Mouse (Mus musculus): ENCODE data around the gene Pnmal1. TPM values are rescaled to one million over a fixed set of nuclear protein-coding genes. Genes with fewer than 3 reads are reported as not detected.
A peak's percentile ranks its signal among the peaks of the same experiment; 100 is the strongest.

The Pnmal1 gene
- polyA plus RNA-seq, 1 experiment from 2014 or later = 1.8 TPM

- ATAC-seq (ENCODE audit: low FRiP score, low TSS enrichment) (no peak), DNase-seq (ENCODE audit: low spot score) (no peak)
- H3K27ac ChIP-seq (replicated peaks) = no peak overlapping the region
- H3K36me3 ChIP-seq (ENCODE audit: control insufficient read depth, insufficient read depth, low read length) = no peaks in the 10 kb centered on the region
- H3K4me1 ChIP-seq (replicated peaks; ENCODE audit: control insufficient read depth, insufficient read depth) = no peaks in the 10 kb centered on the region
- H3K27me3 ChIP-seq (ENCODE audit: control insufficient read depth, insufficient read depth, low read length) = no peaks in the 10 kb centered on the region
- no peak overlapping the region for H3K9ac ChIP-seq (ENCODE audit: low read length)
- WGBS = 53% methylated on average over 8 of the region's 8 CpGs
- TF ChIP-seq CTCF (IDR thresholded peaks at IDR 0.05; ENCODE audit: low read depth) (no peak), EP300 (optimal IDR thresholded peaks at IDR 0.05) (no peak)
- no peak overlapping the region for H3K4me2 ChIP-seq (replicated peaks; ENCODE audit: low read depth)
- no peaks in the 10 kb centered on the region for H3K9me3 ChIP-seq (ENCODE audit: control insufficient read depth, low read length)
- H3K4me3 ChIP-seq (ENCODE audit: low read depth, low read length) = no peak overlapping the region
These were observed 16.8 kb downstream of the Pnmal1 start for GRCm38 (mm10) chr7:16976298-16976697.

DNA sequence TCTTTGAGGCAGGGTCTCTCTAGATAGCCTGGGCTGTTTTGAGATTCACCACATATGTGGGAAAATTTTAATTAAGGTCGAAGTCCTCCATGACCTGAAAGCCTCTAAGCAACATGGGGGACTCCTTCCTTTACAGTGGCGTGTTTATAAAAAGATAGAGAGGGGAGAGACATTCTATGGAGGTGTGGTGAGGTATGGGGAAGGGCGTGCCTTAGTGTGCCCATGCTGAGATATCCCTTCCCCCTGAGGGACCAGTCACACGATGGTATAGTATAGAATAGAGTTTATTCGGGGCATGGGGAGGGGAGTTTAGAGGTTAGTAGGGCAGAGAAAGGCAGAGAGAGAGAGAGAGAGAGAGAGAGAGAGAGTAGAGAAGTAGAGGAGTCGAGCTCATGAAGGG, 18.7 kb downstream of the Pnmal1 start:
- no peaks in the 10 kb centered on the region for H3K9me3 ChIP-seq (ENCODE audit: control insufficient read depth, low read length)
- no peak for DNase-seq (ENCODE audit: low spot score)
- H3K4me3 ChIP-seq (ENCODE audit: low read depth, low read length) = no peak overlapping the region
- no peak overlapping the region for H3K27ac ChIP-seq (replicated peaks)
- H3K9ac ChIP-seq (ENCODE audit: low read length) = no peak overlapping the region
- ATAC-seq (ENCODE audit: low FRiP score, low TSS enrichment) = no peak
- TF ChIP-seq EP300 (optimal IDR thresholded peaks at IDR 0.05) (no peak), CTCF (IDR thresholded peaks at IDR 0.05; ENCODE audit: low read depth) (no peak)
- H3K36me3 ChIP-seq (ENCODE audit: control insufficient read depth, insufficient read depth, low read length) = no peaks in the 10 kb centered on the region
- H3K4me2 ChIP-seq (replicated peaks; ENCODE audit: low read depth) = no peak overlapping the region
- no peaks in the 10 kb centered on the region for H3K4me1 ChIP-seq (replicated peaks; ENCODE audit: control insufficient read depth, insufficient read depth)
- no peaks in the 10 kb centered on the region for H3K27me3 ChIP-seq (ENCODE audit: control insufficient read depth, insufficient read depth, low read length)
- 63% methylated on average over 6 of the region's 6 CpGs for WGBS

- Histone ChIP-seq H3K4me3 (ENCODE audit: low read depth, low read length) (no peak overlapping the region), H3K9ac (ENCODE audit: low read length) (no peak overlapping the region), H3K4me1 (replicated peaks; ENCODE audit: control insufficient read depth, insufficient read depth) (no peaks in the 10 kb centered on the region), H3K36me3 (ENCODE audit: control insufficient read depth, insufficient read depth, low read length) (no peaks in the 10 kb centered on the region), H3K27me3 (ENCODE audit: control insufficient read depth, insufficient read depth, low read length) (no peaks in the 10 kb centered on the region), H3K9me3 (ENCODE audit: control insufficient read depth, low read length) (no peaks in the 10 kb centered on the region), H3K4me2 (replicated peaks; ENCODE audit: low read depth) (no peak overlapping the region), H3K27ac (replicated peaks) (no peak overlapping the region)
- TF ChIP-seq EP300 (optimal IDR thresholded peaks at IDR 0.05) = no peak
- TF ChIP-seq CTCF (IDR thresholded peaks at IDR 0.05; ENCODE audit: low read depth) = no peak
- DNase-seq (ENCODE audit: low spot score) = no peak
- 82% methylated on average over 3 of the region's 3 CpGs for WGBS
- no peak for ATAC-seq (ENCODE audit: low FRiP score, low TSS enrichment)
These were observed 19.1 kb downstream of the Pnmal1 start for GRCm38 (mm10) chr7:16978593-16978992.

GRCm38 (mm10) chr7:16980348-16980747, 20.9 kb downstream of the Pnmal1 start:
- TF ChIP-seq CTCF (IDR thresholded peaks at IDR 0.05; ENCODE audit: low read depth) (no peak), EP300 (optimal IDR thresholded peaks at IDR 0.05) (no peak)
- no peak overlapping the region for H3K9ac ChIP-seq (ENCODE audit: low read length)
- H3K27me3 ChIP-seq (ENCODE audit: control insufficient read depth, insufficient read depth, low read length) = no peaks in the 10 kb centered on the region
- no peaks in the 10 kb centered on the region for H3K4me1 ChIP-seq (replicated peaks; ENCODE audit: control insufficient read depth, insufficient read depth)
- no peaks in the 10 kb centered on the region for H3K36me3 ChIP-seq (ENCODE audit: control insufficient read depth, insufficient read depth, low read length)
- peak overlapping the region; percentile 35; the same call in 1 of the 2 replicates for H3K27ac ChIP-seq (replicated peaks)
- DNase-seq (ENCODE audit: low spot score) (peak; percentile 47), ATAC-seq (ENCODE audit: low FRiP score, low TSS enrichment) (peak; percentile 64; the same call in 1 of the 2 replicates)
- no peaks in the 10 kb centered on the region for H3K9me3 ChIP-seq (ENCODE audit: control insufficient read depth, low read length)
- H3K4me3 ChIP-seq (ENCODE audit: low read depth, low read length) = peak overlapping the region; percentile 12; the same call in 1 of the 2 replicates
- under 1% methylated on average over 12 of the region's 12 CpGs for WGBS
- H3K4me2 ChIP-seq (replicated peaks; ENCODE audit: low read depth) = peak overlapping the region; percentile 46

DNA sequence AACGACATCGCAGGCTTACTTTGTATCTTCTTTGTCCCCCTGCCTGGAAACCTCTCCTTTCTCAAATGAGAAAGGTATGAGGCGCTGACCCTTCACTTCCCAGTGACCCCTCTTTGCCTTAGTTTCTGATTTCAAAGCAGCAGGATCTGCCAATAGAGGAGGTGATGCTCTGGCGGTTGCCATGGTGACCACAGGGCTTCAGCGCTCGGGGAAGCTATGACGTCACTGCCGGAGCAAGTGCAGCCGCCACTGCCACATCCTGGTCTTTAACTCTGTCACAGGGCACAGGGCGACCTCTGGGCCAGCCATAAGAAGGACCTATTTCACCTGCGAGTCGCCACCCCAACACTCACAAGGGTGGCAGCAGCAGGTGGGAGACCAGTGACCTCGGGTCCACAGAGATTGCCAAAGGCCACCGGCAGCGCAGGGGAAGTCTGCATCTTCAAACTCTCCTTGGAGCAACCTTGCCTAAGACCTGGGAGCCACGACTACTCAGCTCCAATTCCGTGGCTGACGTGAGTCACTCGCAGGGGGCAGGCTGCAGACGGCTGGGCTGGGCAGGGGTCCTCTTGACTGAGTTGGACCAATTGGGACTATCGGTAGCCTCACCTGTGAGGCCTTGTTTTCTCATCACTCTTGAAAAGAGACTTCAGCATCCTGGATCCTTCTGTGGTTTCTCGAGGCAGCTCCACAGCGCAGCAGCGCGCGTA, 23.5 kb downstream of the Pnmal1 start, which contains the start of gene Gm42372:
Gene Gm42372 (plus strand): TSS at position 228 of the 710 bp plus-strand sequence.
- Histone ChIP-seq H3K27me3 (ENCODE audit: control insufficient read depth, insufficient read depth, low read length) (no peaks in the 10 kb centered on the region), H3K9me3 (ENCODE audit: control insufficient read depth, low read length) (no peaks in the 10 kb centered on the region), H3K4me3 (ENCODE audit: low read depth, low read length) (no peak within 1 kb of the TSS), H3K9ac (ENCODE audit: low read length) (no peak within 1 kb of the TSS), H3K4me2 (replicated peaks; ENCODE audit: low read depth) (no peak within 1 kb of the TSS), H3K36me3 (ENCODE audit: control insufficient read depth, insufficient read depth, low read length) (no peaks in the 10 kb centered on the region), H3K27ac (replicated peaks) (no peak within 1 kb of the TSS), H3K4me1 (replicated peaks; ENCODE audit: control insufficient read depth, insufficient read depth) (no peaks in the 10 kb centered on the region)
- ATAC-seq (ENCODE audit: low FRiP score, low TSS enrichment) (no peak), DNase-seq (ENCODE audit: low spot score) (peak; percentile 37)
- TF ChIP-seq EP300 (optimal IDR thresholded peaks at IDR 0.05) (no peak), CTCF (IDR thresholded peaks at IDR 0.05; ENCODE audit: low read depth) (no peak)
- WGBS = 35% methylated on average over 26 of the region's 26 CpGs

DNA sequence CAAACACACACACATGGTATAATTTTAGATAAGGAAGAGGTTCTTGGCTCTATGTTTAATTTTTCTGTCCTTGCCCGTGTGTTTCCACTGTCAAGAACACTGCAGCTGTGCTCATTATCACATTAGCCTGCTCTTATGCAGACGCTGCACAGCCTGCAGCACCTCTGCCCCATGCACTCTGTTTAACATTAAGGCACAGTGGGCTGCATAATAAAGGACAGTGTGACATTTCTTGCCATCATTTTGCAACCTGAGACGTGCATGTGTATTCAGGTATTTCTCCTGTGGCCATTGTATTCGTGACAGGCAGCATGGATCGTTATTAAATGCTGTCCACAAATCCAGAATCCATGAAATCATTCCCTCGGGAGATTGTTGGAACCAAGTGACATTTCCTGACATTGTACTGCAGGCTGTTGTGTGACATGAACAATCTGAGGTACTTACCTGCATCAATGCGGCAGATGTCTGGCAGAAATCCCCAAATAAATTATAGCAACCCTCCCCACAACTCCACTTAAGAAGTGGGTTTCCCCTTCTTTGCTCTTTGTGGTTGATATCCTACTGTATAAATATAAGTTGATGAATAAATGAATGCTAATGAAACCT, 28.2 kb downstream of the Pnmal1 start:
- DNase-seq (ENCODE audit: low spot score) = no peak
- Histone ChIP-seq H3K9me3 (ENCODE audit: control insufficient read depth, low read length) (no peaks in the 10 kb centered on the region), H3K36me3 (ENCODE audit: control insufficient read depth, insufficient read depth, low read length) (no peaks in the 10 kb centered on the region), H3K4me2 (replicated peaks; ENCODE audit: low read depth) (no peak overlapping the region), H3K4me1 (replicated peaks; ENCODE audit: control insufficient read depth, insufficient read depth) (no peaks in the 10 kb centered on the region), H3K9ac (ENCODE audit: low read length) (no peak overlapping the region), H3K27ac (replicated peaks) (no peak overlapping the region), H3K27me3 (ENCODE audit: control insufficient read depth, insufficient read depth, low read length) (no peaks in the 10 kb centered on the region), H3K4me3 (ENCODE audit: low read depth, low read length) (no peak overlapping the region)
- no peak for ATAC-seq (ENCODE audit: low FRiP score, low TSS enrichment)
- TF ChIP-seq EP300 (optimal IDR thresholded peaks at IDR 0.05) = no peak
- no peak for TF ChIP-seq CTCF (IDR thresholded peaks at IDR 0.05; ENCODE audit: low read depth)
- 29% methylated on average over 7 of the region's 7 CpGs for WGBS

Data from stomach, postnatal 0 days (tissue).